Mouse (Mus musculus) myocyte (in vitro differentiated cells): Measurements from ENCODE around the gene Rab4a.

Source experiments
- E2F4 ChIP-seq: IDR thresholded peaks from one replicate; pipeline ENCODE4 v1.6.1; 2011; ENCODE audit warnings: mild to moderate bottlenecking, control low read depth, moderate library complexity; ENCODE audit not compliant: insufficient read depth
- MYOD1 ChIP-seq, 3 experiments: IDR thresholded peaks; one replicate each; pipeline ENCODE4 v1.6.1; 2011; ENCODE audit warnings: control low read depth in 2 of 3, low read depth in 2 of 3, mild to moderate bottlenecking in 2 of 3, moderate library complexity in 1 of 3; ENCODE audit not compliant: insufficient read length in 2 of 3, control insufficient read depth in 1 of 3
- MYOG ChIP-seq, 3 experiments: IDR thresholded peaks; one replicate each; pipeline ENCODE4 v1.6.1; 2011; ENCODE audit warnings: control low read depth in 2 of 3, low read depth in 2 of 3, mild to moderate bottlenecking in 2 of 3; ENCODE audit not compliant: insufficient read length in 2 of 3, control insufficient read depth in 1 of 3, insufficient read depth in 1 of 3
- POLR2A ChIP-seq: IDR thresholded peaks from one replicate; pipeline ENCODE4 v1.6.1; 2011; ENCODE audit warnings: low read depth, mild to moderate bottlenecking, control low read depth, moderate library complexity; ENCODE audit not compliant: insufficient read length
- POLR2AphosphoS2 ChIP-seq: IDR thresholded peaks from one replicate; pipeline ENCODE4 v1.6.1; 2011; ENCODE audit warnings: low read depth, control low read depth; ENCODE audit not compliant: insufficient read length
- REST ChIP-seq: IDR thresholded peaks from one replicate; pipeline ENCODE4 v1.6.1; 2011; ENCODE audit warnings: mild to moderate bottlenecking, control low read depth, moderate library complexity; ENCODE audit not compliant: insufficient read depth, insufficient read length
- SRF ChIP-seq: IDR thresholded peaks from one replicate; pipeline ENCODE4 v1.6.1; 2011; ENCODE audit warnings: low read depth; ENCODE audit not compliant: control insufficient read depth, insufficient read length
- TCF12 ChIP-seq: IDR thresholded peaks from one replicate; pipeline ENCODE4 v1.6.1; 2011; ENCODE audit warnings: mild to moderate bottlenecking, control low read depth; ENCODE audit not compliant: poor library complexity, insufficient read depth, severe bottlenecking
- TCF3 ChIP-seq: IDR thresholded peaks from one replicate; pipeline ENCODE4 v1.6.1; 2011; ENCODE audit warnings: low read depth, control low read depth; ENCODE audit not compliant: insufficient read length

GRCm38 (mm10) chr8:123759933-123760332 is 45.9 kb upstream of the Rab4a start:
- TF ChIP-seq MYOG (IDR thresholded peaks at IDR 0.05; ENCODE audit: control insufficient read depth in 1 of 3, insufficient read depth in 1 of 3, insufficient read length in 2 of 3, low read depth in 2 of 3) (no peak), POLR2A (no peak), SRF (no peak), POLR2AphosphoS2 (no peak), E2F4 (no peak), TCF12 (no peak), TCF3 (no peak), REST (no peak), MYOD1 (IDR thresholded peaks at IDR 0.05; ENCODE audit: control insufficient read depth in 1 of 3, insufficient read length in 2 of 3, low read depth in 2 of 3) (no peak)
